Mouse (Mus musculus) kidney, embryonic 14.5 days (tissue): Measurements from ENCODE around the gene Tec. TPM values are rescaled to one million over a fixed set of nuclear protein-coding genes. Genes with fewer than 3 reads are reported as not detected.
A peak's percentile ranks its signal among the peaks of the same experiment; 100 is the strongest.

Source experiments
- ATAC-seq: fragments of 200-750 bp; cut with Nextera tagmentation; 2 replicates; pipeline ENCODE4 v1.8.0; 2017; ENCODE audit warnings: moderate number of reproducible peaks, mild to moderate bottlenecking, moderate TSS enrichment, moderate library complexity; ENCODE audit not compliant: low FRiP score, low TSS enrichment
- H3K27ac ChIP-seq: fragments of 300-500 bp; sonication (generic); 2 replicates; pipeline ENCODE4 v1.5.1; 2014; ENCODE audit warnings: low read depth, mild to moderate bottlenecking, low read length, moderate library complexity, mixed read lengths
- H3K27me3 ChIP-seq: fragments of 300-500 bp; sonication (generic); 2 replicates; pipeline ENCODE4 v1.6.1; 2014; ENCODE audit warnings: mild to moderate bottlenecking, low read length; ENCODE audit not compliant: control insufficient read depth, insufficient read depth
- H3K36me3 ChIP-seq: fragments of 300-500 bp; sonication (generic); 2 replicates; pipeline ENCODE4 v1.6.1; 2014; ENCODE audit warnings: low read length, mixed read lengths; ENCODE audit not compliant: control insufficient read depth, insufficient read depth
- H3K4me1 ChIP-seq: fragments of 300-500 bp; sonication (generic); 2 replicates; pipeline ENCODE4 v1.6.1; 2014; ENCODE audit warnings: low read length, mixed read lengths; ENCODE audit not compliant: control insufficient read depth, insufficient read depth
- H3K4me2 ChIP-seq: fragments of 300-500 bp; sonication (generic); replicated peaks from 2 replicates; pipeline ENCODE4 v1.6.1; 2014; ENCODE audit warnings: low read depth, mild to moderate bottlenecking, low read length
- H3K4me3 ChIP-seq: fragments of 300-500 bp; sonication (generic); 2 replicates; pipeline ENCODE4 v1.5.1; 2014; ENCODE audit warnings: mild to moderate bottlenecking, low read length
- H3K9ac ChIP-seq: fragments of 300-500 bp; sonication (generic); 2 replicates; pipeline ENCODE4 v1.6.1; 2014; ENCODE audit warnings: low read depth, mild to moderate bottlenecking, low read length, moderate library complexity
- H3K9me3 ChIP-seq: fragments of 300-500 bp; sonication (generic); 2 replicates; pipeline ENCODE4 v1.6.1; 2016; ENCODE audit warnings: low read length; ENCODE audit not compliant: control insufficient read depth
- WGBS: fragments of 180-500 bp; shearing (Covaris S2); extraction: QIAGEN DNeasy Blood & Tissue Kit; methylation state at CpG from one replicate; pipeline ENCODE4 v1.1.7; 2014; 5-methylcytosine and 5-hydroxymethylcytosine counted together
- polyA plus RNA-seq: library from polyadenylated mRNA; unstranded; fragments of >200 nt; fragmentation: Nextera tagmentation; extraction: Ambion mirVana; gene quantifications from 2 replicates; pipeline ENCODE4 v1.2.1, GENCODE M21; 2014

Tec gene
- polyA plus RNA-seq, 1 experiment from 2014 or later = 8.9 TPM

- Histone ChIP-seq H3K4me2 (no peak overlapping the region), H3K4me3 (no peak overlapping the region), H3K4me1 (no peaks in the 10 kb centered on the region), H3K27me3 (no peaks in the 10 kb centered on the region), H3K36me3 (no peaks in the 10 kb centered on the region), H3K9ac (no peak overlapping the region), H3K9me3 (no peaks in the 10 kb centered on the region), H3K27ac (no peak overlapping the region)
- no peak for ATAC-seq
- WGBS = 75% methylated on average over 18 of the region's 18 CpGs
Measured at GRCm38 (mm10) chr5:72896478-72897279, 28.4 kb upstream of the Tec start.

DNA sequence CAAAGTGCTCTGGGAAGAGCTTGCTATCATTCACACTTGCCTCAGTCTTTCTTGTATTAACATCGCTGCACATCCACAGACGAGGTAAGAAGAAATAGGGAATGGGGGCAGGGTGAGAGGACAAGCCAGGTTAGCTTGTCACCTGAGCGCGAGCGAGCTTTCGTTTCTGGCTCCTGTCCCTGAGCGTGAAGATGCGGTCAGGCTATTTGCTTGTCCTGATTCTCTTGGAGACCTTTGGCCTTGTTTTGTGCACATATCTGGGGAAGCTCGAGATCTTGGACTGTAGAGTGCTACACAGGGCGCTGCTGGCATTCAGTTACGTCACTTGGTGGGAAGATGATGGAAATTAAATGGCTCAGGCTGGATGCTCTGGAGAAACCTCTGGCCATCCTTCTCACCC is 27.0 kb upstream of the Tec start:
- no peaks in the 10 kb centered on the region for H3K36me3 ChIP-seq
- no peak overlapping the region for H3K4me3 ChIP-seq
- H3K27me3 ChIP-seq = no peaks in the 10 kb centered on the region
- H3K4me1 ChIP-seq = no peaks in the 10 kb centered on the region
- no peak overlapping the region for H3K4me2 ChIP-seq
- H3K9me3 ChIP-seq = no peaks in the 10 kb centered on the region
- H3K27ac ChIP-seq = no peak overlapping the region
- no peak for ATAC-seq
- WGBS = 90% methylated on average over 11 of the region's 11 CpGs
- H3K9ac ChIP-seq = no peak overlapping the region

- no peaks in the 10 kb centered on the region for H3K9me3 ChIP-seq
- WGBS = 58% methylated on average over 5 of the region's 5 CpGs
- no peaks in the 10 kb centered on the region for H3K36me3 ChIP-seq
- H3K4me3 ChIP-seq = no peak overlapping the region
- H3K9ac ChIP-seq = no peak overlapping the region
- H3K27me3 ChIP-seq = no peaks in the 10 kb centered on the region
- no peak overlapping the region for H3K27ac ChIP-seq
- ATAC-seq = no peak
- H3K4me2 ChIP-seq = no peak overlapping the region
- no peaks in the 10 kb centered on the region for H3K4me1 ChIP-seq
Measured at GRCm38 (mm10) chr5:72893987-72894386, 25.7 kb upstream of the Tec start.

- no peaks in the 10 kb centered on the region for H3K36me3 ChIP-seq
- no peak overlapping the region for H3K27ac ChIP-seq
- H3K9me3 ChIP-seq = no peaks in the 10 kb centered on the region
- ATAC-seq = peak; percentile 58; the same call in 1 of the 2 replicates
- no peaks in the 10 kb centered on the region for H3K4me1 ChIP-seq
- H3K4me2 ChIP-seq = no peak overlapping the region
- H3K27me3 ChIP-seq = no peaks in the 10 kb centered on the region
- WGBS = 4% methylated on average over 12 of the region's 12 CpGs
- no peak overlapping the region for H3K9ac ChIP-seq
- no peak overlapping the region for H3K4me3 ChIP-seq
Measured at GRCm38 (mm10) chr5:72891534-72891933, 23.3 kb upstream of the Tec start.

GRCm38 (mm10) chr5:72888260-72888659 is 20.0 kb upstream of the Tec start:
- Histone ChIP-seq H3K9me3 (no peaks in the 10 kb centered on the region), H3K36me3 (no peaks in the 10 kb centered on the region), H3K27ac (no peak overlapping the region), H3K4me1 (no peaks in the 10 kb centered on the region), H3K27me3 (no peaks in the 10 kb centered on the region), H3K4me3 (no peak overlapping the region), H3K9ac (no peak overlapping the region), H3K4me2 (no peak overlapping the region)
- no peak for ATAC-seq
- 83% methylated on average over 7 of the region's 7 CpGs for WGBS

DNA sequence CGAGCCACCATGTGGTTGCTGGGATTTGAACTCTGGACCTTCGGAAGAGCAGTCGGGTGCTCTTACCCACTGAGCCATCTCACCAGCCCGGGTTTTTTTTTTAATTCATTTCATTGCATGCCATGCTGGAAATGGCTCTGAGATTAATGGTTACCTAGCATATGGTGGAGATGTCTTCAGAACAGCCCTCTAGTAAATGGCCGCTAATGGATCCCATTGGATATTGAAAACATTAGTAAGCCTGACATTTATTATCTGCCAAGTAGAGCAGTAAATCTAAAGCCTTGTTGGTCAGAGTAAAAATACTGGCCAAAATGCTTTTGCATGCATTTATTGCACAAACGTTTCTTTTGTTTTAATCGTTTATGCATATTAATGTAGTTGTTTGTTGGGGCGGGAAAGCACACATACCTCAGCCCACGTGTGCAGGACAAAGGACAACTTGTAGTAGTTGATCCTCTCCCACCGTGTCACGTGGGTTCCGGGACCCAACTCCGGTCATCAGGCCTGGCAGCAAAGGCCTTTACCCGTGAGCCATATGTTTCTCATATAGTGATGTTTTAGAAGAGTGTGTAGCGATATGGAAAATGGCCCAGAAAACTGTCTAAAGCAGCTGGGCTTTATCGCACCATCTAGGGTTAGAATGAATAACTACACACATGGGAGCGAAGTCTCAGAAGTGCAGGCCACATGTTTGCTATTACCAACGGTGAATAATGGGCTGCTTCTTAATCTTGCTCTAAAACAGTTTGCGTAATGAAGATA is 18.4 kb upstream of the Tec start:
- H3K9ac ChIP-seq = no peak overlapping the region
- no peaks in the 10 kb centered on the region for H3K4me1 ChIP-seq
- H3K36me3 ChIP-seq = no peaks in the 10 kb centered on the region
- peak; percentile 75; the same call in 1 of the 2 replicates for ATAC-seq
- no peaks in the 10 kb centered on the region for H3K27me3 ChIP-seq
- no peaks in the 10 kb centered on the region for H3K9me3 ChIP-seq
- H3K27ac ChIP-seq = peak overlapping the region; percentile 37; the same call in 1 of the 2 replicates
- no peak overlapping the region for H3K4me2 ChIP-seq
- H3K4me3 ChIP-seq = no peak overlapping the region
- 63% methylated on average over 18 of the region's 19 CpGs for WGBS

DNA sequence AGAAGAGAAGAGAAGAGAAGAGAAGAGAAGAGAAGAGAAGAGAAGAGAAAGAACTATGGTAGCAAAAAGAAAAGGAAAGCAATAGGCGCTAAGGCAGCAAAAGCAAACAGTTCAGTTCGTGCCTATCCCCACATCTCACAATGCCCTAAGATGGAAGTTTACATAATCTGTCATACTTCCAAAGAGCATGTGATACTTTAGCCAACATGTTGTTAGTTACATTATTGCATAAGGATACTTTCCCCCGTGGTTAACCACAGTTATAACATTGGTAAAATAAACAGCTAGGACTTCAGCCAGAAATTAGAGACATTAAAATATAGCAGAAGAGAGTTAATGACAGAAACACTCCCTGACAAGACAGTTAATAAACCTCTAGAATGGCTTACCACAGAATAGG is 15.4 kb upstream of the Tec start:
- Histone ChIP-seq H3K4me1 (no peaks in the 10 kb centered on the region), H3K4me3 (no peak overlapping the region), H3K27me3 (no peaks in the 10 kb centered on the region), H3K4me2 (no peak overlapping the region), H3K9ac (no peak overlapping the region), H3K27ac (no peak overlapping the region), H3K36me3 (no peaks in the 10 kb centered on the region), H3K9me3 (no peaks in the 10 kb centered on the region)
- no peak for ATAC-seq
- 77% methylated on average over 3 of the region's 3 CpGs for WGBS

GRCm38 (mm10) chr5:72882412-72882765 is 14.1 kb upstream of the Tec start:
- H3K36me3 ChIP-seq = no peaks in the 10 kb centered on the region
- H3K4me2 ChIP-seq = no peak overlapping the region
- H3K9ac ChIP-seq = no peak overlapping the region
- H3K27ac ChIP-seq = no peak overlapping the region
- H3K4me1 ChIP-seq = no peaks in the 10 kb centered on the region
- no peak overlapping the region for H3K4me3 ChIP-seq
- 68% methylated on average over 2 of the region's 2 CpGs for WGBS
- ATAC-seq = no peak
- no peaks in the 10 kb centered on the region for H3K9me3 ChIP-seq
- H3K27me3 ChIP-seq = no peaks in the 10 kb centered on the region

DNA sequence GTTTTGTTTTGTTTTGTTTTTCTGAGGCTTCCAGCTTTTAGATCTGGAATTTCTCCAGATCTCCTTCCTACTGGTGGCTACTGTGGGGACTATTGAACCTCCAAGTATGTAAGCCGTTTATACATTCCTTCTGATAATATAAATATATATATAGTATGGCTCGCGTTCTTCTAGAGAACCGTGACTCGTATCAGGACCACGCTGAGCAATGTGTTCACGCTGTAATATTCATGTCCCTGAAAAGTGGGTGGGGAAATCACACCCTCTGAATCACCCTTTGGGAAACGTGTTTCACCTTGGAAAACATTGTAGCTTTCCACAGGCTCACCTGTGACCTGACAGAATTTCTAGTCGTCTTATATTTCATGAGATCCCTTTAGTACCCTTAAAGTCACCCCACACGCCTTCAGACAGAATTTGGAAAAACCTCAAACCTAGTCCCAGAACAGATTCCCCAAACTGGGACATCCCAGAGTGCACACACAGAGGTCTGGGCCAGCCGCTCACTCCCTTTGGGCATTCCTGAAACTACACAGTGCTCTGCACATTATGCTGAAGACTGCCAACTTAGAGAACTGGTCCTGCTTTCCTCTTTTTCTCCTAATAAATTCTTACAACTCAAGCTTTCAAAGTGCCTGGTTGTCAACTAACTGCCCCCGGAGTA is 13.6 kb upstream of the Tec start:
- H3K4me3 ChIP-seq = no peak overlapping the region
- no peaks in the 10 kb centered on the region for H3K4me1 ChIP-seq
- H3K4me2 ChIP-seq = no peak overlapping the region
- H3K27ac ChIP-seq = no peak overlapping the region
- no peaks in the 10 kb centered on the region for H3K9me3 ChIP-seq
- no peaks in the 10 kb centered on the region for H3K36me3 ChIP-seq
- ATAC-seq = no peak
- WGBS = 84% methylated on average over 12 of the region's 12 CpGs
- H3K9ac ChIP-seq = no peak overlapping the region
- H3K27me3 ChIP-seq = no peaks in the 10 kb centered on the region
